9 mouse cellular contexts compared by ENCODE assay signal in genomic region chr5:139931947-139932540, GRCm38 (mm10). TPM values are rescaled to one million over a fixed set of nuclear protein-coding genes. Genes with fewer than 3 reads are reported as not detected.
DNase-seq lines count a peak whose midpoint lies in the region; ATAC-seq and TF ChIP-seq lines count a peak whose summit lies in the region.
"Had no signal": no experiment of that assay in that cellular context is flagged by ENCODE, and none has a peak within 500 bp of the region (broad histone marks: within the 10 kb centered on the region; RNA-seq: fewer than 3 reads in every experiment).

No protein-coding gene starts in this region.

- in situ Hi-C loops in ES-E14 (cut with MboI; ENCODE audit: low sequenced_read_pairs in 2 of 2, unreplicated experiment in 2 of 2): no loop called here

- WGBS in heart, embryonic 12.5 days: 46% methylated on average over 15 of the region's 15 CpGs
- 21% methylated on average over 15 of the region's 15 CpGs for WGBS in midbrain, embryonic 15.5 days

- H3K27me3 ChIP-seq in heart, embryonic 12.5 days (replicated peaks): peaks cover 74% of the 10 kb centered on the region
- no peaks in the 10 kb centered on the region; the same call in 1 of the 2 replicates for H3K27me3 ChIP-seq in midbrain, embryonic 15.5 days (replicated peaks)

- no peak overlapping the region for H3K4me3 ChIP-seq in heart, embryonic 12.5 days
- H3K4me3 ChIP-seq in ES-E14 (ENCODE audit: insufficient read depth in 1 of 2, low read depth in 1 of 2, low read length in 2 of 2, poor library complexity in 1 of 2, severe bottlenecking in 1 of 2): no peak overlapping the region
- H3K4me3 ChIP-seq in midbrain, embryonic 15.5 days: no peak overlapping the region

- no peaks in the 10 kb centered on the region for H3K9me3 ChIP-seq in heart, embryonic 12.5 days (replicated peaks)
- H3K9me3 ChIP-seq in ES-E14 (ENCODE audit: control insufficient read depth, insufficient read depth, low read depth, low read length): no peaks in the 10 kb centered on the region
- H3K9me3 ChIP-seq in midbrain, embryonic 15.5 days: no peaks in the 10 kb centered on the region

- H3K4me1 ChIP-seq in heart, embryonic 12.5 days (replicated peaks): peaks cover 23% of the 10 kb centered on the region
- H3K4me1 ChIP-seq in ES-E14 (ENCODE audit: control insufficient read depth in 2 of 2, insufficient read depth in 2 of 2, low read length in 2 of 2, poor library complexity in 1 of 2): peaks cover 7 to 26% of the 10 kb centered on the region in 2 experiments; a peak in 3 of 4 replicates
- peaks cover 28% of the 10 kb centered on the region for H3K4me1 ChIP-seq in midbrain, embryonic 15.5 days

- H3K4me2 ChIP-seq in heart, embryonic 12.5 days: peak overlapping the region; percentile 8; the same call in 1 of the 2 replicates
- peak overlapping the region; percentile 29 for H3K4me2 ChIP-seq in midbrain, embryonic 15.5 days

- no peak overlapping the region for H3K9ac ChIP-seq in heart, embryonic 12.5 days
- 0 out of 2 replicates have a peak overlapping the region, but pooled peaks have one; percentile 26 for H3K9ac ChIP-seq in ES-E14 (ENCODE audit: insufficient read depth, low read depth, low read length, poor library complexity, severe bottlenecking)
- H3K9ac ChIP-seq in midbrain, embryonic 15.5 days: no peak overlapping the region

- H3K36me3 ChIP-seq in heart, embryonic 12.5 days: no peaks in the 10 kb centered on the region
- no peaks in the 10 kb centered on the region for H3K36me3 ChIP-seq in ES-E14 (ENCODE audit: control insufficient read depth, insufficient read depth, low read length, poor library complexity, severe bottlenecking)
- H3K36me3 ChIP-seq in midbrain, embryonic 15.5 days (replicated peaks): no peaks in the 10 kb centered on the region

- DNase-seq in heart, adult 18-20 months: no peak
- no peak for DNase-seq in ES-E14 (ENCODE audit: low read depth, low spot score)
- DNase-seq in frontal cortex, postnatal 10 days (ENCODE audit: low spot score in 2 of 2): peak; percentile 51 to 70
- peak; percentile 53 to 72 for DNase-seq in thymus, postnatal 36 days
- DNase-seq in cerebellum, adult 11-12 months: no peak

- peak; percentile 39 for ATAC-seq in heart, embryonic 12.5 days (ENCODE audit: insufficient number of reproducible peaks, low FRiP score)
- ATAC-seq in midbrain, embryonic 15.5 days (replicated peaks): peak; percentile 79
- ATAC-seq in cerebellum, adult (ENCODE audit: insufficient number of reproducible peaks, low FRiP score, low TSS enrichment): no peak

- H3K27ac ChIP-seq in heart, embryonic 12.5 days (ENCODE audit: poor library complexity, severe bottlenecking): no peak overlapping the region
- H3K27ac ChIP-seq in ES-E14 (ENCODE audit: insufficient read depth, low read depth, low read length, poor library complexity, severe bottlenecking): no peak overlapping the region
- peak overlapping the region; percentile 58 for H3K27ac ChIP-seq in midbrain, embryonic 15.5 days

TF ChIP-seq in ES-E14, 5 proteins besides CTCF, POLR2A, EP300 and RAD21:
- TF ChIP-seq HCFC1 (IDR thresholded peaks at IDR 0.05; ENCODE audit: borderline replicate concordance, insufficient read depth, low read length): no peak
- no peak for TF ChIP-seq MAFK (IDR thresholded peaks at IDR 0.05; ENCODE audit: insufficient read depth, low read depth, low read length)
- TF ChIP-seq ZNF384 (IDR thresholded peaks at IDR 0.05; ENCODE audit: low read depth, low read length): no peak
- TF ChIP-seq CHD2 (IDR thresholded peaks at IDR 0.05; ENCODE audit: low read depth, low read length): no peak
- TF ChIP-seq ZC3H11A (IDR thresholded peaks at IDR 0.05; ENCODE audit: borderline replicate concordance, low read depth, low read length): no peak
TF ChIP-seq in ES-E14: peak in this region for 0.

RNA-seq across cellular contexts. Expression of gene Elfn1, which starts 24.3 kb away (rescaled TPM):
- polyA plus RNA-seq in heart, embryonic 12.5 days (2016; fragmentation: Nextera tagmentation; extraction: Ambion mirVana): 0.05 and 0.22 TPM in 2 replicates
- total RNA-seq in heart, adult 18-20 months (2021): under 1 TPM in 1 of 2 experiments, not detected in 1; 0.10 TPM
- total RNA-seq in ES-E14 (2012; rRNA removed): 0.53 and 1.1 TPM in 2 replicates
- polyA plus RNA-seq in midbrain, embryonic 15.5 days (2015; fragmentation: Nextera tagmentation; extraction: Ambion mirVana): 2.7 and 4.3 TPM in 2 replicates
- total RNA-seq: MEL had no signal

Comparison
In these comparisons a context has a peak if more than half of its experiments do, and no peak if none do; other contexts are left out.
1. DNase-seq: peak in frontal cortex, postnatal 10 days (2 of 2) and thymus, postnatal 36 days (2 of 2); none in heart, adult 18-20 months (0 of 2), ES-E14 (single experiment) and cerebellum, adult 11-12 months (single experiment).